Mouse (Mus musculus) embryo, embryonic 9.5 days (tissue): ENCODE measurements around the gene Zdhhc14.

Source experiments
- DNase-seq: peaks from one replicate; pipeline ENCODE4 v3.0.0-alpha.2; 2017; ENCODE audit errors: extremely low spot score

Gene Zdhhc14

DNA sequence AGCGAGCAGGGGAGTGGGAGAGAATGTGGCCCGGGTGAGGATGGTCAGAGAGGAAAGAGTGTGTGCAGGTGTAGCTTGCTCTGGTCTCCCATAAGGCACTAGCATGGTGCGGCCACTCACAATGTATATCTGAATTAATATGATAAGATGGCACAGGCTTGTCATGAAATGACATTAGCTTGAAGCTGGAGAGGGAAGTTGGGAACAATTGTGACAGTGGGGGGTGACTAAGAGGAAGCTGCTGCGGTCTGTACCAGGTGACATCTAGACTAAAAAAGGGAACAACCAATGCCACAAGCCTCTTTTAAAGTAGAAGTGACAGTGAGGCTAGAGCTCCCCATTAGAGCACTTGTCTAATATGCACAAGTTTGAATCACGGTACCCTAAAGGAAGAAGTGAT is 238.2 kb downstream of the Zdhhc14 start:
- DNase-seq, result no peak

DNA sequence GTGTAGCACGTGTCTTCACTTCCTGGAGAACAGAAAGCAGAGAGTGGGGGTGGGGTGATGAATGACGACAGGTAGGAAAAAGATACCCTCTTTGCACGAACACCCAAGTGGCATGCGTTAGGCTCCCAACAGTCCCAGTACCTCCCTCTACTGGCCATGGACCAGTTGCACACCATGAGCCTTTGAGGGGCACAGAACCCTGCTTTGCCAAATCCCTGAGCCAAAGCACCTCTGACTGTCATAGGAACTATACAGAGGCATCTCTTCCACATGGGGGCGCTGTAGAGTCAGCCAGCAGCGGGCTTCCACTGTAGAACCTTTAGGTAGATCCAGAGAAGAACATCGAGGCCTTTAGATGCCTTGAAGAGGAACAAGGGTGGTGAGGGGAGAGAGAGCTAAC is 241.0 kb downstream of the Zdhhc14 start:
- DNase-seq, result peak; percentile 23

DNA sequence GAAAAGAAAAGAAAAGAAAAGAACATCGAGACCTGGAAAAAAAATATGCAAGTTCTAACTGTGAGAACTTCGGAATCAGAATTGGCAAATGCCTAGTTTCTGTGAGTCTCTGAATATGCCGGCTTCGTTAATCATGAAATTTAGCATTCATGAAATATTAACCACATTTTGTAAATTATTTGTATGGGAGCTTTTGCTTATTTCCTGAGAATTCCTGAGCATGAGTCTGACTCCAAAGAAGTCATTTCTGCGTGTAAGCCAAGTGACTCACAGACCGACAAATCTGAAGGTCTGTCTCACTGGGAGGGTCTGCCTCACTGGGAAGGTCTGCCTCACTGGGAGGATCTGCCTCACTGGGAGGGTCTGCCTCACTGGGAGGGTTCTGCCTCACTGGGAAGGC is 248.7 kb downstream of the Zdhhc14 start:
- DNase-seq, result no peak

DNA sequence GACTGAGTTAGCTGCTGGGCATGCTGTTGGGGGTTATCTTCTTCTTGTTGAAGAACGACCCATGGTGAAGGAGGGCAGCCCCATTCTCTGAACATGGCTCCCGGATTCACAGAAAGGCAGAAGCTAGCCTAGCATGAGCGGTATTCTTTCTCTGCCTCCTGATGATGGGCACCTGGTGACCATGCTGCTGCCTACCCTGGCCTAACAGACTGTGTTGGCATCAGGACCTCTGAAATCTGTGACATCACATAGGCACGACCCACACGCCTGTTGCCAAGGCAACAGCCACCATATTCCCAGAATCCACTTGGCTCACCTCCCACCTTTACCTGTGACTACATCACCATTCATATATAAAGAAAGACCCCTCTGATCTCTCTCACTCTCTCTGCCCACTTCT is 251.7 kb downstream of the Zdhhc14 start:
- DNase-seq, result no peak

DNA sequence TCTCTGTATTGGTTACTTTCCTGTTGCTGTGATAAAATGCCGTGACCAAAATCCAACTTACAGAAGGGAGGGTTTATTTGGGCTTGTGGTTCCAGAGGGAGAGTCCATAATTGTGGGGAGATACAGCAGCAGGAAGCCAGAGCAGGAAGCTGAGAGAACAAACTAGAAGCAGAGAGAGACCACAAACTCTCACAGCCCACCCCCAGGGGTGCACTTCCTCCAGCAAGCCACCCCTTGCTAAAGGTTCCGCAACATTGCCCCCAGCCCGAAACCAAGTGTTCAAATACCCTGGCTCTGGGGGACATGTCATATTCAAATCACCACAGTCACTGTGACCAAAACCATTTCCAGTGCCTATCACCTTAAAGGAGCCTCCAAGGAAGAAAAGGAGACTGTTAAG is 254.0 kb downstream of the Zdhhc14 start:
- DNase-seq, result no peak

DNA sequence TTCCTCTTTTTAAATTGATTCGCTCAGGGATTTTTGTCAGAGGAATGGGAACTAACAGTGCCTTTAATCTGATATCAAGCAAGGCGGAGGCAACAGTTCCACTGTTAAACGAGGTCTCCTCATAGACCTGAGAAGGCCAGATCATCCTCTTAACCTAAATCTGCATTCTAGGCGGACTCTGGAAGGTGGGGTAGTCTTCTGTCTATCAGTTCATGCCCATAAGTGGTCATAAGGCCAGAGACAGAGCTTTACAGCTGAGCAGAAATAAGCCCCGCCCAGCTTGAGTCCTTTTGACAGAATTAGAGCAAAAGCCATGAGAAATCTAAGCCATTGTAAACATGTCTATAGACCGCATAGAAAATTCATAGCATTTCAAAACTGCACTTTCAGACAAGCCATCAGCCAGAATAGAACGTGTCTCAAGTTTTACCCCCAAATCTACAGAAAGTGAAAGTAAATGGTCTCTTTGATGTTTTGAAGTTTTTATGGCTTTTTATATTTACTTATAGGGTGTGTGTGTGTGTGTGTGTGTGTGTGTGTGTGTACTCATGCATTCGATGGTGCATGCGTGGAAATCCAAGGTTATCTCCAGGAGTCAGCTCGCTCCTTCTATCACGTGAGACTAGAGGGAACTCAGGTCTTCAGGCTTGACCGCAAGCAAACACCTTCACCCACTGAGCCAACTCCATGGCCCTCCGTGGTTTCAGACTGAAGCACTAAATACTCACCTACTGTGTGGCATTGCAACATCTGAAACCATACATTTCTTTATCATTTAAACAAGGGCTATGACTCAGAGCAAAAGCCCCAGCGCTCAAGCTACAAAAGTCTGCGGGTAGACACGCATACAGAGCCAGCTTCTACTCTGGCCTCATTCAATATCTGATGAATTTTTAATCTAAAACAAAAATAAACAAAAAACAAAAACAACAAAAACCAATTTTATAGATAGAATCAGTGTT is 255.5 kb downstream of the Zdhhc14 start:
- DNase-seq, result no peak

DNA sequence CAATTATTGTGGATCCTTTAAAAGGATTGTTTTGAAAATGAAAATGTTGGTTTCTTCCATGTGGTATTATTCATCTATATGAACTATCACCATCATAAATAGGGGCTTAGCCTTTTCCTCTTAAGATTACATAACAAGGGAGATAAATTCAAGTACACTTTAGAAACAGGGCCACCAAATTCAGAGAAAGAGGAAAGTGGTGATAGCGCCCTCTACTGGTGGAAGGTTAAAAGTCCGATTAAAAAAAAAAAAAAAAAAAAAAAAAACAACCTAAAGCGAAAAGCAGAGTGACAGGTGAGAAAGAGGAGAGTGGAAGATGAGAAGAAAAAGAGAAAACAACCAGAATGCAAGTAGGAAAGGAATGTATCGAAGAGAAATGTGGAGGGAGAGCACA is 256.1 kb downstream of the Zdhhc14 start:
- DNase-seq, result peak; percentile 43

DNA sequence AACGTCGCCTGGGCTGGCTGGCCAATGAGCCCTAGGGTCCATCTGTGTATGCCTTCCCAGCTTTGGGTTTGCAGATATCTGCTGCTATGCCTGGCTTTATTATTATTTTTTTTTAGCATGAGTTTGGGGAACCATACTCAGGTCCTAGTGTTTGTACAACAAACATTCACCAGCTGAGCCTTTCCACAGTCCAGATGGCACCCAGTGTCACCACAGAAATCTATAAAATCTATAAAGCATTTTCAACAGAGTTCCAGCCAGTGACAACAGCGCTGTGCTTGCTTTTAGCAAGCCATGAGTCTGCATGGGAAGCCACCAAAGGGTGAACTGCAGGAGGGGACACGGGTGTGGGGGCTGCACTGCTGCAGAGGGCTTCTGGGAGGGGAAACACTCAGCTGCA is 257.9 kb downstream of the Zdhhc14 start:
- no peak for DNase-seq

DNA sequence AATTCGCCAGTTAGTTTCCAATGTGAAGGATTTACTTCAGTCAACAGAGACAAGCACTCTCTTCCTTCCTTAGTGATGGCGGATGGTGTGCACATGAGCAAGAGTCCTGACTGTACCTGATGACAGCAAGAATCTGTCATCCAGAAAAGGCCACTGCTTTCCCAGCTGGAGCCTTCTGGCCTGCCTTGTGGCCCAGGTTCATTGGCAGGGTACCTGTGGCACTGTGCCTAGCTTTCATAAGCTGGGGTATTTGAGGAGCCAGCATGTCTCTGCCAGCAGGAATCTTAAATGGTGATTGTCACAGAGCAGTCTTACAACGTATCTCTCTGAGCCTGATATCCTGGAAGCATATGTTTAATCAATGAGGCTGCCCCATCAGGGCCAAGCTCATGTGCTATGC is 258.7 kb downstream of the Zdhhc14 start:
- DNase-seq, result no peak

DNA sequence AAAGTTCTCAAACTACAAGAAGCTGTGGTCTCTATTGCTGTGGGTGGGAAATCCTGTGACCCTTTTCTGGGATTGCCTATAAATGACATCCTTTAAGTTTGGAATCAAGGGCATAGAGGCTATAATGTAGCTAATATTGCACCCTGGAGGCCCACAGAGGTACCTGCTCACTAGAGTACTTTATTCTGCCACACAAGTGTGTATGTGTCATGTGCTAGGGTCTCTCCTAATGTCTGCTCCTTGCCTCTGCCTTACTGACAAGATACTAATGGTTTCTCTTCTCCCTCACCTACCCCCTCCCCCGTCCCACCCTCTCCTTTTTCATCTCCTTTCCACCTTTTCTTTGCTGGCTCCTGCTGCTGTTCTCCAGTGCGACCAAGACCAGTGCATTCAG is 260.0 kb downstream of the Zdhhc14 start:
- DNase-seq, result no peak

DNA sequence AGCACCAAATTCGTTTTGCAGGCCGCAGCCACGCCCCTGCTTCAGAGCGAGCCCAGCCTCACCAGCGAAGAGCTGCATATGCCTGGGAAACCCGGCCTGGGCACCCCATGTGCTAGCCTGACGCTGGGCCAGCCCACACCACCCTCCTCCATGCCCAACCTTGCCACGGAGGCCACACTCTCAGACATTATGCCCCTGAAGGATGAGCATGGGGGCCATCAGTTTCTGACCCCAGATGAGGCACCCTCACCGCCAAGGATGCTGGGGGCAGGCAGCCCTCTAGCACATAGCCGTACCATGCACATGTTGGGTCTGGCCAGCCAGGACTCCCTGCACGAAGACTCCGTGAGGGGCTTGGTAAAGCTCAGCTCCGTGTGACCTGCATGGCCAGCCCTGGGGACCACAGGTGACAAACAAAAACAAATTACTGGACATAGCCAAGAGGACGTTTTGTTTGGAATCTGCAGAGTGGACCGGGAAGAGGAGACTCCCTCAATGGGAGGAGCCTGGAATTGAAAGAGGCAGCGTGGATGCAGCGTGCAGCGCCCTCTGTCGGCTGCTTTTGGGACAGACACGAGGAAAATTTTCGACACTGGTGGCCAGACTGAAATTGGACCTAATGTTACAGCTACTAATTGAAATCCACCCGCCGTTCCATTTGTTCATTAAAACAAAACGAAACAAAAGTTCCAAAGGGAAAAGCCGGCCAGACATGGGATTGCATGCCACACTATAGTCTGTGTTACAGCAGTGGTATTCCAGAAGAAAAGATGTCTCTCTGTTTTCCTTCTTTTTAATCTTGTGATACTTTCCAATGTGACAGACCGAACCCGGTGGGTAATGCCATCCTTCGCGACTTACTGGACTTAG is 260.6 kb downstream of the Zdhhc14 start:
- peak; percentile 85 for DNase-seq

DNA sequence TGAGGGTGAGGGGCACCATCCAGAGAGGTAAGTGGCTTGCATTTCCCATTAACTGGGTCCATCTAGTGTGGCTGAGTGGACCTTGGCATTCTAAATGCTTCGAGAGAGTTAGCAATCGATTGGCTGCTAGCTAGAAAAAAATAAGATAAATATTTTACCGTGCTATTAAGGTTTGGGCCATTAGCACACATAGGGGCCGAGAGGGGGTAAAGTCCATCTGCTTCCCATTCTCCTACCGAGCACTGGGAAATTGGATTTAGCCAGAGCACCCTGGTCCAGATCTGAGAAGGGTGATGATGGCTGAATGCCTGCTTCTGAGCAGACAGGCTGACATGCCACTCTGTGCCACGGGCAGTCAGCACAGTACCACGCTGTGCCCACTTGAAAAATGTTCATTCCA is 263.1 kb downstream of the Zdhhc14 start:
- DNase-seq, result no peak

DNA sequence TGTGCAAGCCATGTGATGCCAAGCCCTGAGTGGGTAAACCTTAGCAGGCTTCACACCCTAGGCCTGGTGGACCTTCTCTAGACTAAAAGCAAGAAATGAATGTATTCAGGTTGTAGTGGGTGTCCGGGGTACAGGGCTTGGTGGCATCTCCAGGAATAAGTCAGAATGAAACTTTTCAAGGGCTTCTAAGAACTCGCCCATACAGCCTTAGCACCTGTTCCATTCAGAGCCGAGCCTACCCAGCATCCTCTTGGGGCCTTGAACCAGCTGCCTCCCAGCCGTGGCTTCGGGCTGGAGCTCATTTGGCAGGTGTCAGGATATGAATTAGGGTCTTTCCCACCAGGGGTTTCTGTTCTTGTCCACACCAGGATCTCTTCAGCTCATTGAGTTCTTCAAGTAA is 263.7 kb downstream of the Zdhhc14 start:
- DNase-seq, result no peak

DNA sequence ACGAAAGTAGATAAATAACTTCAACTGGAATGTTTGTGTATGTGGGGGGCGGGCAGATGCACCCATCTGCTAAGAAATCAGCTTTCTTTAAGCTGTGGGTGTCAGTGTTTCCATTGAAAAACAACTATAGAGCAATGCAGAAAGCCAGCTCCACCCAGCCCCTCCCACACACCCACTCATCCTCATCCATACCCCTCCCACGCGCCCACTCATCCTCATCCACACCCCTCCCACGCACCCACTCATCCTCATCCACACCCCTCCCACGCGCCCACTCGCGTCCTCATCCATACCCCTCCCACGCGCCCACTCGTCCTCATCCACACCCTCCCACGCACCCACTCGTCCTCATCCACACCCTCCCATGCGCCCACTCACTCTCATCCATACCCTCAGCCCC is 264.5 kb downstream of the Zdhhc14 start:
- no peak for DNase-seq

DNA sequence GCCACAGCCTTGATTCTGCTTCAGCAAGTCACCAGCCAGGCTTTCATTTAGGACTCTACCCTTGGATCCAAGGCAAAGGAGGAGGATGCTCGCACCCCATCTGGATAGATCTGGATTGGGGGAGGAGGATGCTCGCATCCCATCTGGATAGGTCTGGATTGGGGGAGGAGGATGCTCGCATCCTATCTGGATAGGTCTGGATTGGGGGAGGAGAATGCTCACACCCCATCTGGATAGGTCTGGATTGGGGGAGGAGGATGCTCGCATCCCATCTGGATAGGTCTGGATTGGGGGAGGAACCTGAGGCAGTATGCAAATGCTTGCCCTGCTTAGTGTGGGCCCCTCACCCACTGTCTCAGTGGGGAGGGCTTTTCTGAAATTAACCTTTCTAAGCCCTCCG is 271.4 kb downstream of the Zdhhc14 start:
- no peak for DNase-seq

DNA sequence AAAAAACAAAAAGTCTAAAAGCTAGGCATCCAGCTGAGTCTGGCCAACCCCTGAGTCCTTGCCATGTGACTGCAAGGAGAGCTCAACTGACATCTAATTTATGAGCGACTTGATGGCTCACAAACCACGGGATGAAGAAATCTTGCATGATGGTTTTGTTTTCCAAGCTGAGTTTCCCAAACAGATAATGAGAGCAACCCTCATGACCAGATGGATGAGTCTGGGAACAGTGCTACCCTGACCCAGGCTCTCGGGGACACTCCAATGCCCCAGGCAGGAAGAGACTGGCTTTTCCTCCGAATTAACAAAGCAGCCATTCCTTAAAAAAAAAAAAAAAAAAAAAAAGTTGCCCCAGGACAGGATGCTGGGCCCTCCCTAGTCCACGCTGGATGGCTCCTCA is 271.9 kb downstream of the Zdhhc14 start:
- DNase-seq, result no peak

DNA sequence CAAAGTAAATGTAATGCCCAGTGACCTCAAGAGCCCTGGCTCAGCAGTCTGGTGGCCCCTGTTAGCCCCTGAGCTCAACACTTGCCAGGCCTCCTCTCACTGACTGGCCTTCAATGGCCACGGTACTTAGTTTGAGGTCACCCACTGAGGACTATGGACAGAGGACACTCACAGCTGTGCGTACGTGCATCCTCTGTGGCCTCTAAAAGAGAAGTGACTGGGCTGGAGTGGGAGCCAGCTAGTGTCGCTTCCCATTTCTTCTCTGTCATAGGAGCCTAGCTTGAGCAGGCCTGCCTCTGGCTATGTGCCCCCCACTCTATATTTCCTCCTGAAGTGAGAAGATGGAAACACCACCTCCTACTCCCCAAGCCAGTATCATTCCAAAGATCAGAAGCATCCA is 273.4 kb downstream of the Zdhhc14 start:
- no peak for DNase-seq

DNA sequence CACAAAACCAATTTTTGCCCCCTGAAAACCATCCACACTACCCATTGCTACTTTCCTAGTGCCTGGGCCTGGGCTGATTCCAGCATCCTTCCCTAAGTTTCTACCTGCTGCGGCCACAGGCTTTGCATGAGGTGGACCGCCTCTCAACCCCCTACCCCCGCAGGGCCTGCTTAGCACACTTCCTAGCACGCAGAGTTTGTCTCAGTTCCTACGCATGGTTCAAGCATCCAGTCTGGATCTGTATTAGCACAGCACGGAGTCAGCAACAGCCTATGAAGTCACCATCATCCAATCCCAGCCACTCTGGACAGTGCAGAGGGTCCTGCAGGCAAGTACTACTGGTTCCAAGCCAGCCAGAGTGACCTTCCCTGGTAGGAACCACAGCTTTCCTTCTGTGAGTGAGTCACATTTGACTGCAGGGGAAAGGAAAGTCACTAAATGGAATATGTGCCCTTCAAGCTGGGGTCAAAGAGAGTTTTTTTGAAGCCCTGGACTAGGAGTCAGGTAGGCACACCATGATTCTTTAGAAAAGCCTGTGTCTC is 275.9 kb downstream of the Zdhhc14 start:
- no peak for DNase-seq

DNA sequence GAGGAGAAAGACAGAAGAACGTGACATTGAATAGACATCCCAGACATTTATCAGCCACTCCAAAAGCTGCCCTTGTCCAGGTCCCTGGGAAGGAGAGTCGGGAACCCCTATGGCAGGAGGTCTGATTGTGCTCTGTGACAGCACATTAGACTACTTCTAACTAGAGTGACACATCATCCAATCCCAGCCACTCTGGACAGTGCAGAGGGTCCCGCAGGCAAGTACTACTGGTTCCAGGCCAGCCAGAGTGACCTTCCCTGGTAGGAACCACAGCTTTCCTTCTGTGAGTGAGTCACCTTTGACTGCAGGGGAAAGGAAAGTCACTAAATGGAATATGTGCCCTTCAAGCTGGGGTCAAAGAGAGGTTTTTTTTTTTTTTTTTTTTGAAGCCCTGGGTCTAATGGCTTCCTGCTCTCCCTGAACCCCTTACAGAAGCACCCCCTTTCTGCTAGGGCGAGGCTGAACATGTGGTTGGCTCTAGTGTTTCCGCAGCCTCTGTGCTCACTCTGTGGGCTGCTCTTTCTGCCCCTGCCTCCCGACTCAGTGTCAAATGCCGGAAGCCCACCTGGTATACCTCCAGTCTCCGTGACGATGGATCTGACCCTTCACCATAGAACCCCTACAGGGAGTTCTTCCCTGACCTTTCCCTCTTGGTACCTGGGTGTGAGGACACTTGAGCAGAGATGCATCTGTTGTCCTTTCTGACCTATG is 276.6 kb downstream of the Zdhhc14 start:
- DNase-seq, result no peak

DNA sequence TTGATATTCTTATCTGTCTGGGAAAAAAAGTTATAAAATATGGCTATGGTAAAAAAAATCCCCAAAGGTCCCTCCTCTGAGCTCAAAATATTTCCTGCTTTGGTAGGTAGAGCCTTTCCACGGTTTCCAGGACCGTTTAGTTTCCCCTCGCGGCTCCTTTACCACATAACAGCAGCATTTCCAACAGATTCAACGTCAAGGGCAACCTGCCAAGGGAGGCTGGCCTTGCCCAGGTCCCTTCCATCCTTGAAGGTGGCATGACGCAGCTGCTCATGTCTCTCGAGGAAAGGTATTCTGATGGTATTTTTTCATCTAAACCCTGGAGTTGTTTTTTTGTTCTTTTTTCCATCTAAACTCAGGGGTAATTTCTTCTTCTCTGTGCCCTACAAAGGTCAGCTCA is 277.4 kb downstream of the Zdhhc14 start:
- DNase-seq, result no peak

DNA sequence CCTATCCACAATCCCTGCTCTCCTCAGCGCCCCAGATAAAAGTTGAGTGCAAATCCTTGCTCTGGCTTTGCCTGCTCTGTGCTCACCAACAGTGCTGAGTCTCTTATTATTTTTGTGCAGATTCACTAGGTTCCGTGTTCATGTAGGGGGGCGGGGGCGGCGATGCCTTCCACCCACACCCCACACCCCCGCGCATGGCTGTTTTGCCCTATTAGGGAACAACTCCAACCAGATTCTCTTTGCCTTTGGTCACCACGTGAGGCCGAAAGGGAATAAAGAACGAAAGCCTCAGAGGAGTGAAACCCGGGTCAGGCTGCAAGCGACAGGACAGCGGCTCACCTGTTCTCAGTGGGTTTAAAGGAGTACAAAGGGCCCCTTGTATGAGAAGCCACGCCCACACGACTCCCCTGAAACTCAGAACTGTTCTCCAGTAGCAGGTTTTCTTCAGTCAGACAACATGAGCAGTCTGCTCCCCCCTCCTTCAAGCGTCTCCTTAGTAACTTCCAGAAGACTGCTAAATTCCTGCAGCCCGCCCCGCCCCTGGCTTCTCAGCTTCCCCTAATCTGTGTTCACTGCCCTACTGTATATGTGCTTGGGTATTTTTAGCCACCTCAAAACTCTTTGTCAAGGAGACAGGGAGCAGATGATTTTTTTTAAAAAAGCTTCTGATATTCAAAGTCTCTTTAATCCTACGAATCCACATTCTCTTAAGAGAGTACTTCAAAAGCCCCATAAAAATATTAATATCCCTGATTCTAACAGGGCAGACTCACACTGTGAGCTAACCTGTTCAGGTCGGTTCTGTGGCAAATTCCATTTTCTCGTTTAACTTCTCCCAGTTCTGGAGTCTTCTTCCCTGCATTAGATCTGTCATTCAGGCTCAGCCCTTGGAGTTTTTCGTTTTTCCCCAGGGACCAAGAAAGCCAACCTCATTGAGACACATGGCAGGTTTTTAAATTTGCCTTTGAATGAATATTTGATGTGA is 278.2 kb downstream of the Zdhhc14 start:
- peak; percentile 64 for DNase-seq
